Mouse (Mus musculus) kidney, adult 8-10 months (tissue): ENCODE results near the gene Nlgn1.

ENCODE experiments used
- DNase-seq, 2 experiments: peaks; one replicate each; pipeline ENCODE4 v3.0.0; 2022

Gene Nlgn1

DNA sequence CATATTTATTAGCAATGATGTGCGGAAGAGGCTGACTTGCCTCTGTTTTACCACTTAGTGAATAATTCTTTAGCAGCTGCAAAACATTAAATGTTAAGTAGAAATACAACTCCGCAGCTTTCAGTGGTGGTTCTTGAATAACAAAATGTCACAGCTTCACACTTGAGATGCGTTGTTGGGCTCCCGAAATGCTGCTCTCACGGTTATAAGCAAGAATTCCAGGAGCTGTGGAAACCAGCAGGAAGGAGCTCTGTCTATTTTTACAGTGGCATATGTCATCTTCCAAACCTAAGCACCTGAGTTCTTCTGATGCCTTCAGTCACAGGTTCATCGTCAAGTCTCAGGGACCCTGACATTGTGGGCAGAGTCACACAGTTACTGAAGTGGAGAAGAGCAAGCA lies 556.8 kb downstream of the Nlgn1 start:
- DNase-seq = no peak

DNA sequence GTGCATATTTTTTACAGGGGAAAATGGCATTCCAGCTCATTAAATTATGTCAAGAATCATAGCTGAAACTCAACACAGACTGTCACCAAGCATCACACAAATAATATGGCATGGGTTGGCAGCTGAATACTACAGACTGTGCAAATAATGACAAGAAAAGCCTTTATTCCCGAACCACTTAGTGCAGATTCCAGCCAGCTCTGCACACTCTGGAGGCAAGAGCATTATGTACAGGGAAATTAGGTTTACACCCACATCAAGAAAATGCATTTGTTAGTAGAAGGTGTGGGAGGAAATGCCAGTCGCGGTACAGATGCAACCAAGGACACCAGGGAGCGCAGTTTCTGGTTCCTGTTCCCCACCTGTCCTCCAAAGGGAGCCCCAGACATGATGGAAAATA lies 558.4 kb downstream of the Nlgn1 start:
- DNase-seq = no peak

DNA sequence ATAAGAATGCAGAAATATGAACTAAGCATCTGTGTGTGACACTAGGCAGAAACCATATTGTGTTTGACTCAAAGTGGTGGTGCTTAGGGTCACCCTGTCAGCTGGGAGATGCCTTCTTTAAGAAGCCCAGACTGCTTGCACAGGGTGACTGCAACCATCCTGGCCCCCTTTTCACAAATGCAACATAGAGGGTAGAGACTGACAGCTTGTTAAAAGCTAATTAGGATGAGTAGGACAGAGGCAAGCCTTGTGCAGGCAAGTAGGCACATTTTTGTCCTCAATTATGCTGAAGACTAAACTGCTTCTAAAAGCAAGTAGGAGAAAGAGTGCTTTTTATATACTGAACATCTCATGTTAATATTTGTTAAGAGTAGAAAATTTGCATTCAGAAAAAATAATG lies 558.8 kb downstream of the Nlgn1 start:
- DNase-seq = no peak

DNA sequence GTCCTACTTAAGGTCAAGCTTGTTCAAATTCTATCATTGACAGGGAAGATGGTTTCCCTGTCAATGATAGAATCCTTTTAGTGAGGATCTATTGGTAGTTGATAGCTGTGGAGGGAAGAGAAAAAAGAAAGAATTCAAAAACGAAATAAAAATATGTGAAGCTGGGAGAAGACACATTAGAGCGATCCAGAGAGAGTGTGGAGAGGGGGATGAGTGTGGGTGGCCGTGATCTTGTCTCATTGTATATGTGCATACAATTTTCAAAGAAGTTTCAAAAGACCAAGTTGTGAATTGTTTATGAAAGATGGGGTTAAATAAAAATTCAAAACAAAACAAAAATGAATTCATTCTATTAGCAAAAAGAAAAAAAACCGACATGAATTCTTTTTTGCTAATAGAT lies 568.6 kb downstream of the Nlgn1 start:
- DNase-seq = no peak

DNA sequence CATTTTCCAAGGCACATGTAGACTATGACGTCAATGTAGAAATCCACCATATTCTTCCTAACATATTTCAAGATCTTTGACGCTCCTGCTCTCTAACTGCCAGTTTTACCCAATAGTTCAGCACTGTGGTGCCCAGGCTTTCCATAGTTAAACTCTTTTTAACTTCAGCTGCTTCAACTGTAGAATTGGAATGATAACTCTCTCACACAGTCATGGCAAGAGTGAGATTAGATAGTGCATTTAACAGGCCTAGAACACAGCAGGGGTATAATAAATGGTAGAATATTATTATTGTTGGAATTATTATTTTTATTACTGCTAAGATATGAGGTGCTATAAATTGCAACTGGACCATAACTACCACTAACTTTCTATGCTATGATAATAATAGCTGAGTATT lies 574.4 kb downstream of the Nlgn1 start:
- DNase-seq = no peak

DNA sequence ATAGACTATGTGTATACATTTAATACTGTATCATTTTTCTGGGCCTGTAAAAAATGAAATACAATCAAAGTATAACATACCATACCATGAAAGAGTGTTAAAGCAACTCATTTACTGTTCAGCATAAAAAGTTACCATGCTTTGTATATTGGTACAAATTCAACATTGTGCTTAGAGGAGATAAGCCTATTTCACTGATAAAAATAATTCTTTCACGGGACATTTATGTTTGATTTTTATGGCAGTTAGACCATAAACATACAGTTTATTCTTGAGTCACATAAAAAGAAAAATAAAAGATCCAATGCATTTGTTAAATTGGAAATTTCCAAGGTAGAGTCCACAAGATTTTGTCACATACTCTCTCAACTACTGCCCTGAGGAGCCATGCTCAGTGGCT lies 608.1 kb downstream of the Nlgn1 start:
- DNase-seq = no peak

DNA sequence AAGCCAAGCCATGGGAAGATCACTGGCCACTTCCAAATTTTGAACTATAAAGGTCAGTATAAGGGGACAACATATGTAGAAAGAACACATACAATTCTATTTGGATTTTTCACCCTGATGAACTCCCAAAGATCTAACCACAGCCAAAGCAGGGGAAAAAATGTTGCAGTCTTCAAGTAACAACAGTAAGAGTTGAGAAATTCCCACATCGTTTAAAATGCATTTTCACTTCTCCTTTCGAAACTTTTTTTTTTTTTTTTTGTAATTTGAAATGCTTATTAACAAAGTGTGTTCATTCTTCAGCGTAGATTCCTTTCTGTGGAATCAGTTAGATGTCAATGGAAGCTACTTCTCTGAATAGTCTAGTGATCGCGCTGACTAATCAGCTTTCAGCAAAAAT lies 610.8 kb downstream of the Nlgn1 start:
- no peak for DNase-seq

DNA sequence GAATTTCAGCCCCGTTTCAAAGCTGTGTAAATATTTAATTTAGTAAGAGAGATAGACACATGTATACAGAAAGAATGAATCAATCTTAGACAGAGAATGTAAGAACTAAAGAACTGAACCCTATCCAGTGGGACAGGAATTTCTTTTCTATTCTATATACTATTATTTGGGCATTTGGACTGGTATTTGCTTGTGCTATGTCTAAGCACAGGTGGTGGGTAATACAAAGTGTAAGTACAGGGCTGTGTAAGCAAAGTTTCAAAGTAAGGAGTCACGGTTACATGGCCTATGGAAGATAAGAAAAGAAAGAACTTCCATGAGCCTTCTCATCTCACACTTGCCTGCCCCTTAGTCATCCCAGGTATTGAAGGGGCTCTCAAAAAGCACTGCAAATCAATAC lies 624.9 kb downstream of the Nlgn1 start:
- DNase-seq = no peak

DNA sequence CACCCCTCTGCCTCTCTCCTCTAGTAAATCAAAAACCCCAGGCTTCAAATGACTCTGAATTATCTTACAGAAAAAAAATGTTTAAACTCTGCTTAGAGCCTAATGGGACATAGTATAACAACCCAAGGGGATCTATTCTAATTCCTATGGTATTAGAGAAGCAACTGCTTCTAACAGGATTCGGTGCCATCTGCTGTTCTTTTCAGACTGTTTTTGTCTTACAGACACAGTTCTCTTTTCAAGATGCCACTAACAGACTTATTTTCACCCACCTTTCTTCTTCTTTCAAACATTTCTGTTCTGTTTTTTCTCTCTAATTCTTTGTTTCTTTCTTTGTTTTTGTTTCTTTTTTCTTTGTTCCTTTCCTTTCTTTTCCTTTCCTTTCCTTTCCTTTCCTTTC lies 635.0 kb downstream of the Nlgn1 start:
- DNase-seq = no peak

DNA sequence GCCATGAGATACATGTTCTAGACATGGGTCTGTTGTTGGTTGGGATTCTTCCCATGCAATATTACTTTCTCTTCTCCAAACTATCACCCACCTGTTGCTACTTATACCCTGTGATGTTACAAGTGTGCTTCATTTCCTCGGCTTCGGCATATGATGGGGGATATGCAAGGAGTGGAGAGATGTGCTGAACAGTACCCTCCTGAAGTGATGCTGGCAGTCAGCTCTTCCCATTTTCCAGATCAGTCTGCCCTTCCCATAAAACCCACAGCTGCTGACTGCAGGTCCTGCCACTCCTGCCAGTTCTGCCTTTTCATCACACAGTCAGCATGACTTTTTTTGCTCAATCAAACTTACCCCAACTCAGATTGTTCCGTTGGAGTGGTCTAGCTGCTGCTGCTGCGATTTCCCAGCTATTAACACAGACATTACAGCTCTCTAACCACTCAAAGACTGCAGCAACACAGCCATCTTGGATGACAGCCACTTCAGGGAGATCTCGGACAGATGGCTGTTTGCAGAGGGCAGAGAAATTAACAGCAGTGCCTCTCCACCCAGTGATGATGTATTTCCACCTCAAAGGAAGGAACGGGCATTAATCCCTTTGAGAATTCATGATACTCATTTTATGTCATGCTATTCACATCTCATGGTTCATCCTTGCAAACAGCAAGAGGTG lies 643.3 kb downstream of the Nlgn1 start:
- DNase-seq = no peak

DNA sequence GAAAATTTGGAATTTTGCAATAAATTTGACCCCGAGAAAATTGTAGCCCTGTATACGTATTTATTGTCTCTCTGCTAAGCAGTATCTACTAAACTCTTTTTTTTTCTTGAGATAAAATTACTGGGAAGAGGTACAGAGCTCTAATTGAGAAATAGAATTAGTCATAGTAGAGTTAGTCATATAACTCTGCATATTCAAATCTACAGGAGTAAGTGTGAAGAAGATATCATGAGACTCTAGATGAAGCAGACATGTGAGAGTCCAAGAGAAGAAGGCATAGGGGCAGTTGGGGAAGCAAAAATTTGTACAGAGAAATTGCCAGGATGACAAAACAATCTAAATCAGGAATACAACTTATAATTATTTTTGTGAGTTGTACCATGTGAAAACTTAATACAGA lies 648.6 kb downstream of the Nlgn1 start:
- no peak for DNase-seq

DNA sequence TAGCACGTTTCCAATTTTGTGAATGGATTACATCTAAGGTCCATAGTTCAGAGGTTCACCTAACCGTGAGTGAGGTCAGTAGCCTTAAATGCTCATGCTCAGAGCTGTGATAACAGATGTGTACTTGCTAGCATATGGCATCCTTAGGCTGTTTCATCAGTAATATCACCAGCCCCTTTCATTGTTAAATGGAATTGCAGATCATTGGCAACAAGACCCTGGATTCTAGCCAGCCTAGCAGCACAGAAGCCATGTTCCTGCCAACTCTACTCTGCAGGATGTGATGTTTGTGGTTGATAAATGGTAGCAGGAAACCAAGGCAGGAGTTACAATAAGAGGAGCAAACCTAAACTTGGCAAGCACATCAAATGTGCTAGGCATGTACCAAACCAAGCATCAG lies 652.9 kb downstream of the Nlgn1 start:
- DNase-seq = peak in 1 of 2 experiments; percentile 10

DNA sequence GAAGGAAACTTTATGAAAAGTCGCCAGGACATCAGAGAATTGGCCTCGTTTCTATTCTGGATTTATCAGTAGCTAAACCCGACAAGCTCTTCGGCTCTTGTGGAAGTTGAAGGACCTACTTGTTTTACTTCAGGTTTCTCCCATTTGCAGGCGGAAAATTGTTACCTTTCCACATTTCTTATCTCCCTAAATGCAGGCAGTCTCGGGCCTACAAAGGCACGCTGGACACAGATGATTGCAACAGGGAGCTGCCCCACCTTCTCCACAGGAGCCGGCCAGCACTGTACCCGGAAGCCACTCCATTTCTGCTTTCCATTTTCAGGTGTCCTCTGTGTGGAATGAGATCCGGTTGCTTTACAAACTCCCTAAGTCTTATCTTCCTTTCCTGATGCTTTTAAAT lies 656.4 kb downstream of the Nlgn1 start:
- DNase-seq = no peak

DNA sequence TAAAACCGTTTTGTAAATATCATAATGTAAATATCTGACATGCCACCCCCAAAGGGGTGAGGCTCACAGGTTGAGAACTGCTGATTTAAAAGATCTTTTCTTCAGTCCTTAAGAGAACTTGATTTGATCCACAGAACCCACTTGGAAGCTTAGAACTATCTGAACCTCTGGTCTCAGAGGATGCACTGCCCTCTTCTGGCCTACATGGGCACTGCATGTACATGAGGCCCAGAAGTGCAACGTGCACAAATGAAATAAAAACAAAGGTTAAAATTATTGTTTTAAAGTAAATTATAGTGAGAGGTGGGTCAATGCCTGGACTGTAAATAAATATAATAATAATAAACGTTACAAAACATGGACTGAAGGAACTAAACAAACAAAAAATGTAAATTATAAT lies 657.2 kb downstream of the Nlgn1 start:
- peak in 1 of 2 experiments; percentile 46 for DNase-seq

DNA sequence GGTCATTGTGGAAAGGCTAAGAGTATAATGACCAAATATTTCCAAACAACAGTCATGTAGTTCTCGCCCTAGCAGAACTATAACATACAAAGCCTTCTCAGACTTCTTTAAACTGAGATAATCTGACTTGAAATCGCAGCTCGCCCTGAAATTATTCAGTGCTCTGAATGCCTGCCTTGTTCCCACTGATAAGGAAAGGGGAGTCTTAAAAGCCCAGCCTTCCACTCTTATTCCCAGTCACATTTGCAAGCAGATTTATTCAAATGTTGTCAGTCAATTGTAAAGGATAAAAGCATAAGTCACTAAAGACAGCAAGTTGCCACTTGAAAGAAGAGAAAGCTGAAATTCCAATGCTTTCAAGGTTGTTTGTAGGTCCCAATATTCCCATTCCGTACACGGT lies 658.9 kb downstream of the Nlgn1 start:
- DNase-seq = no peak

DNA sequence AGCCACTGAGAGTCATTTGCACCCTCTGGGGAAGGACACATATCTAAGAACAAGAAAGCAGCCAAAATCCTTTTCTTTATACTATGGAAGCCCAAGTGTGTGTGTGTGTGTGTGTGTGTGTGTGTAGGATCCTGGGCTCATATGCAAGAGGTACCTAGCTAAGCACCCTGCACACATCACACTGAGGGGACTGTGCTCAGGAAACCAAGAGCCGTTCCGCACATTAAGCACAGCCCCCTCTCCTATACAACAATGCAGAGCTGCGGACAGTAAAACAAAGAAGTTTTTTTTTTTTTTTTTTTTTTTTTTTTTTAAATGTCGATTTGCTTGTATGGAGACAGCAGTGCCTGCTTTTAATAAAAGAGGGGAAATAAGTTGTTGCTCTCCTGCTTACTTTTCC lies 659.5 kb downstream of the Nlgn1 start:
- no peak for DNase-seq

DNA sequence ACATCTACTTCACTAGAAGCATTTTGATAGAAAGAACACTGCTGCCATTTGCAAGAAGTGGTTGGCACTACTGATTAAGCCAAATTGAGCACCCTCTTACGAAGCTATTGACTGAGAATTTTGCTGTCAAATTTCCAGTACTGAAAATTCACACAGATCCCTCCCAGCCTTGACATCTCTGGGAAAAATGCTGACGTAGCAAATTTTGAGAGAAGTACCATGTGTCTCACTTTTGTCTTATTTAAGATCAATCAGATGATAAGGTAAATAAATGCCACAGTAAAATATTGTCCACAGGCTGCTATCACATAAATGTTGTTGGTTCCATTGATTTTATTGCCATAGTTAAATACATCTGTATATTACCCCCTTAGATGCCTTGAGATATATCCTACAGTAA lies 668.8 kb downstream of the Nlgn1 start:
- no peak for DNase-seq

DNA sequence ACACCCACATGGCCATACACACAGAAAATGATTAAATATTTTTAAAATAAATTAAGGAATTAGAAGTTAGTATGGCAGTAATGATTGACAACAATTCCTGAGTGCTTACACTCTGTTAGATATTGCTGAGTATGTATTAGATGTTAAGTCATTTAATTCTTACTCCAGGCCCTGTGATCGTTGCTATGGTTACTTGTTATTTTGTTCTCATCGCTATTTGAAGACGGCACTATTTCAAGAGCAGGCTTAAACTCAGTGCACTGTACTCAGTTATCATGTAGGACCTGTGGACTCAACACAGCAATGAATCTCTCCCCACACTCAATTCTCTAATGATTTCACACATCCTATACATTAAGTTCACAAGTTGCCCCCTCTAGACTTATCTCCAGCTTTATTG lies 672.0 kb downstream of the Nlgn1 start:
- DNase-seq = no peak

DNA sequence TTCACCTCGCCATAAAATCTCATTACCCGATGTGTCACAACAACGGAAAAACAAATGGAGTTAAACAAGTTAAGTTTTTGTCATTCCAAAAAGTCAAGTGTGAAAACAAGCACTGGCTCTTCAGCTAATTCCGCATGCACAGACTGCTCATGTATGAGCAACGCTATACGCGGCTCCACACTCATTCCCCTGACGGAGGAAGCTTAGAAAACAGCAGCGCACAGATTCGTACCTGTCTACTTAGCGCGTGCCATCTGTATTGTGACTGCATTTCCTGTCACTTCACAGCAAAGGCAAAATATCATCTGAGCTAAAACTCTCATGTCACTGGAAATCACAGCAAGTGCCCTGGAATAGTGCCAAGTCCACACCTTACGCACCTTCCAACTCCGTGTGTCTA lies 674.3 kb downstream of the Nlgn1 start:
- no peak for DNase-seq

DNA sequence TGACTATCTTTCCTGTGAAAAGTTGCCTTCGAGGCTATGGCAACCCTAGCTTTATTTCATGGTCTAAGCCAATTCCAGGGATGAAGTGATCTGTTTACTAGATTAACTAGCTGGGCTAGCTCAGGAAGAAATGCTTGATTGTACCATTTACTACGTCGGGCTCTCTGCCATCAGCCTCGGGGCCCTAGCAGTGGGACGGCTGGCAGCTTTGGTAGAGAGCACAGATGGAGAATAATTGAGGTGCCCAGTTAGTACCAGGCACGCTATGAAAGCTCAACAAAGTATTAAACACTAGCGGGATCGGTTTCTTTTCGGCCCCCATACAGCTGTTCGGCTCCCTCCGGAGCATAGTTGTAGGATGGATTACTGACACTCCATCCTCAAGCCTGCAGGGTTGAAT lies 675.2 kb downstream of the Nlgn1 start:
- no peak for DNase-seq

DNA sequence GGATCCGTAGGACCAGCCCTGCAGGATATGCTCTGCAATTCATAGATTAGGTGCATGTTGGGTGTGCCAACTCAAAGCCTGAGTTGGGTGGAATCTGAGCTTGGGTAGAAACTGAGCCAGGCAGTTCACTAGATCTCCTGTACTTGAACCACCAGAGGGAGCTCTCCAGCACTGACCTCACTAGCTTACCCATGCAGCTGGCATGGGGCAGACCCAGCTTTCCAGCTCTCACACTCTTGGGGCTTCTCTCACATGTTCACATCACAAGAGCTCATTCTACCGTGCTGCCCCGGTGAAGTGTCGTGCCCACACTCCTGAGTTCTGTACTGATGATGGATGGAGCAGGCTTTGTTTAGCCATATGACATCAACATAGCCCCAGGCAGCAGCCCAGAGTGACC lies 679.2 kb downstream of the Nlgn1 start:
- DNase-seq = peak; percentile 1 to 22

DNA sequence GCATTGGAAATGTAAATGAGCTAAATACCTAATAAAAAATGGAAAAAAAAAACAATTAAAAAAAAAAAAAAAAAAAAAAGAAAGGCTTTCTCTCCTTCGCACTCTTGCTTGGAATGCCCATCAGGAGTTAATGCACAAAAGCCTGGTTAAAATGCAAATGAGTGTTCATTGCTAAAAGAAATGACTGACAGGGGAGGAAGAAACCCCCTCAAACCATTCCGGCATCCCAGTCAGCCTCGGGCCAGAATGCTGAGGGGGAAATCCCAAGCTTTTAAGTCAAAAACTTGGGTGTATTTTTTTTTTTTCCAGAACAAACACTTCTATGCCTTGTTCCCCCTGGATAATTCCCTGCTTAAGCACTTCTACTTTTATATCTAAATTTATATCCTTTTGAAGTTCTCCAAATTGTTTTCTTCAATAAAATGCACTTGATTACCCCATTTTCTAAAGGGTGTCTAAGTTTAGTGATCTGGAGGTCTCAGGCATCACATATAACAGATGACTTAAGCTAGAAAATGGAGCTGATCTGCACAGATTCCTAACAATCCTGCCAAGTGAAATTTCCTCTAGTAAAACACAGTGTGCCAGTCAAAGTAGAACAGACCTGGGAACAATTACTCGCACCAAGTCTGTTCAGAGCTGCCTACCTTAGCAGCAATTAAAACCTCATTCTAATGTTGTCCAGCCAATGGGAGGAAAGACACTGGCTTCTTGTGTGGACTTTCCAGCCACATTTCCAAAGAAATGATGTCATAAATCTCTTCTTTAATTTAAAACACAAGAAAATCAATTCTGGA lies 686.2 kb downstream of the Nlgn1 start:
- DNase-seq = no peak

DNA sequence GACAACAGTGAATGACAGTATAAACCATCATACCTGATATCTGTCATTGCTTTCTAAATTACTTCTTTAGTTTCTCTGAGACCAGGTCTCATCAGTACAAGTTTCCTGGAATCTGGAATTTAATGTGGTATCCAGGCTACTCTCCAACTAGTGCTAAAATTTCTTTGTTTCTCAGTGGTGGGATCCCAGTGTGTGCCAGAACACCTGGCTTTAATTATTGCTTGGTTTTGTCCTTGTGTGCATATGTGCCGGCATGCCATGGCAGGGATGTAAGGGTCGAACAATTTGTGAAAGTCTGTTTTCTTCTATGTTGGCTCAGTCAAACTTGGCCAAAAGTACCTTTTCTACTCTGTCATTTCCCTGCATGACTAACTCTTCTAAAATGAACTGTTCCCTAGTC lies 703.1 kb downstream of the Nlgn1 start:
- no peak for DNase-seq

DNA sequence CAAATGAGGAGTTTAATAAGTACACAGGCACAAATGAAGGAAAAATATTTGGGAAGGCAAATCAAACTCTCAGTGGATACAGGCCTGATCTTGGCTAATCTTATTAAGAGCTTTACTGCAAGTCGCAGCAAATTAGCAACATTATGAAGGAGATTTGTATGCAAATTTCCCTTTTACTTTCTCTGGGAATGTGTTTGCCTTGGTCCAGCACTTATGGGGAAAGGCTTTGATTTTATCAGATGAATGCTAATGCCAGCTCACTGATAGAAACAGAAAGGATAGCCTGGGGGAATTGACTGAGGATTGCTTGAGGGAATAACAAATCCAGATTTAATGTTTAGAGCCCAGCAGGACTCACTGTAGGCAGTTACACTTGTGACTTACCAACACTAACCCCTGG lies 725.7 kb downstream of the Nlgn1 start:
- DNase-seq = no peak

DNA sequence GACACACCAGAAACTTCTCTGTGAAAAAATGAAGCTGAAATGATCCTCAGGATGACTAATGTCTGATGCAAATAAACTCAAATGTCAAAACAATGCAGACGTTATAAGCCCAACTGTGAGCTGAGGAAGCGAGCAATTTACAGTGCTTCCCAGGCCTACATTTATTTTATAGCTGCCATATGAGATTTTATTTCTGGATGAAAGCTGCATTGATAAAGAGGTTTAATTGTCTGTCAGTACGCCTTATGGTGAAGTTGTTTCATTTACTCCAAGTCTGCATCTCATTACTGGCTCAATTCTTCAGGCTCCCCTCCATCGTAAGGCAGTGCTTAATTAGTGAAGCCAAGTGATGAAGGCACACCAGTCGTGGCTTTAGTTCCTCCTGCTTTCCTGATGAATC lies 734.7 kb downstream of the Nlgn1 start:
- DNase-seq = no peak
